Mouse (Mus musculus): ENCODE data around the gene Tmem110. TPM values are rescaled to one million over a fixed set of nuclear protein-coding genes. Genes with fewer than 3 reads are reported as not detected.

Gene Tmem110
- polyA plus RNA-seq, 1 experiment: not detected

GRCm38 (mm10) chr14:30826174-30827140 lies 1.1 kb downstream of the Tmem110 start:
- peaks cover 8% of the 10 kb centered on the region; the same call in 1 of the 2 replicates for H3K4me1 ChIP-seq (ENCODE audit: control insufficient read depth, insufficient read depth, low read length)
- H3K4me3 ChIP-seq (ENCODE audit: insufficient read depth, low read depth, low read length): peak overlapping the region; percentile 97
- no peak overlapping the region for H3K27ac ChIP-seq (ENCODE audit: insufficient read depth, low read depth, low read length)
- WGBS: 14% methylated on average over 17 of the region's 17 CpGs
- no peak for TF ChIP-seq CTCF (IDR thresholded peaks at IDR 0.05; ENCODE audit: insufficient read depth, low read depth, low read length)
- TF ChIP-seq POLR2A (IDR thresholded peaks at IDR 0.05; ENCODE audit: insufficient read depth, low read depth, low read length): no peak

- Histone ChIP-seq H3K4me1 (ENCODE audit: control insufficient read depth, insufficient read depth, low read length) (peaks cover 8% of the 10 kb centered on the region; the same call in 1 of the 2 replicates), H3K27ac (ENCODE audit: insufficient read depth, low read depth, low read length) (no peak overlapping the region), H3K4me3 (ENCODE audit: insufficient read depth, low read depth, low read length) (no peak overlapping the region)
- TF ChIP-seq POLR2A (IDR thresholded peaks at IDR 0.05; ENCODE audit: insufficient read depth, low read depth, low read length): no peak
- no peak for TF ChIP-seq CTCF (IDR thresholded peaks at IDR 0.05; ENCODE audit: insufficient read depth, low read depth, low read length)
- 75% methylated on average over 4 of the region's 4 CpGs for WGBS
Measured at GRCm38 (mm10) chr14:30827480-30827879, 2.1 kb downstream of the Tmem110 start.

GRCm38 (mm10) chr14:30828077-30828476 lies 2.7 kb downstream of the Tmem110 start:
- TF ChIP-seq POLR2A (IDR thresholded peaks at IDR 0.05; ENCODE audit: insufficient read depth, low read depth, low read length): no peak
- no peak for TF ChIP-seq CTCF (IDR thresholded peaks at IDR 0.05; ENCODE audit: insufficient read depth, low read depth, low read length)
- peaks cover 8% of the 10 kb centered on the region; the same call in 1 of the 2 replicates for H3K4me1 ChIP-seq (ENCODE audit: control insufficient read depth, insufficient read depth, low read length)
- no peak overlapping the region for H3K4me3 ChIP-seq (ENCODE audit: insufficient read depth, low read depth, low read length)
- no peak overlapping the region for H3K27ac ChIP-seq (ENCODE audit: insufficient read depth, low read depth, low read length)
- WGBS: 73% methylated on average over 4 of the region's 4 CpGs

- no peak overlapping the region; the same call in 1 of the 2 replicates for H3K27ac ChIP-seq (ENCODE audit: insufficient read depth, low read depth, low read length)
- 64% methylated on average over 11 of the region's 11 CpGs for WGBS
- H3K4me1 ChIP-seq (ENCODE audit: control insufficient read depth, insufficient read depth, low read length): peaks cover 8% of the 10 kb centered on the region; the same call in 1 of the 2 replicates
- no peak overlapping the region for H3K4me3 ChIP-seq (ENCODE audit: insufficient read depth, low read depth, low read length)
- no peak for TF ChIP-seq CTCF (IDR thresholded peaks at IDR 0.05; ENCODE audit: insufficient read depth, low read depth, low read length)
- TF ChIP-seq POLR2A (IDR thresholded peaks at IDR 0.05; ENCODE audit: insufficient read depth, low read depth, low read length): no peak
Measured at GRCm38 (mm10) chr14:30828635-30829460, 3.5 kb downstream of the Tmem110 start.

GRCm38 (mm10) chr14:30837416-30837996 lies 12.1 kb downstream of the Tmem110 start:
- WGBS: 92% methylated on average over 14 of the region's 14 CpGs
- TF ChIP-seq CTCF (IDR thresholded peaks at IDR 0.05; ENCODE audit: insufficient read depth, low read depth, low read length) (no peak), POLR2A (IDR thresholded peaks at IDR 0.05; ENCODE audit: insufficient read depth, low read depth, low read length) (no peak)
- no peak overlapping the region for H3K27ac ChIP-seq (ENCODE audit: insufficient read depth, low read depth, low read length)
- H3K4me3 ChIP-seq (ENCODE audit: insufficient read depth, low read depth, low read length): no peak overlapping the region
- H3K4me1 ChIP-seq (ENCODE audit: control insufficient read depth, insufficient read depth, low read length): peaks cover 9% of the 10 kb centered on the region

- Histone ChIP-seq H3K4me3 (ENCODE audit: insufficient read depth, low read depth, low read length) (no peak overlapping the region), H3K4me1 (ENCODE audit: control insufficient read depth, insufficient read depth, low read length) (peaks cover 14% of the 10 kb centered on the region; the same call in 1 of the 2 replicates), H3K27ac (ENCODE audit: insufficient read depth, low read depth, low read length) (peak overlapping the region; percentile 21; the same call in 1 of the 2 replicates)
- 79% methylated on average over 3 of the region's 3 CpGs for WGBS
- TF ChIP-seq CTCF (IDR thresholded peaks at IDR 0.05; ENCODE audit: insufficient read depth, low read depth, low read length) (no peak), POLR2A (IDR thresholded peaks at IDR 0.05; ENCODE audit: insufficient read depth, low read depth, low read length) (no peak)
Measured at GRCm38 (mm10) chr14:30843701-30844100, 18.3 kb downstream of the Tmem110 start.

GRCm38 (mm10) chr14:30850504-30850903 lies 25.1 kb downstream of the Tmem110 start:
- Histone ChIP-seq H3K4me1 (ENCODE audit: control insufficient read depth, insufficient read depth, low read length) (no peaks in the 10 kb centered on the region), H3K27ac (ENCODE audit: insufficient read depth, low read depth, low read length) (no peak overlapping the region), H3K4me3 (ENCODE audit: insufficient read depth, low read depth, low read length) (no peak overlapping the region)
- TF ChIP-seq CTCF (IDR thresholded peaks at IDR 0.05; ENCODE audit: insufficient read depth, low read depth, low read length): no peak
- TF ChIP-seq POLR2A (IDR thresholded peaks at IDR 0.05; ENCODE audit: insufficient read depth, low read depth, low read length): no peak
- 84% methylated on average over 5 of the region's 5 CpGs for WGBS

GRCm38 (mm10) chr14:30852325-30852724 lies 26.9 kb downstream of the Tmem110 start:
- 88% methylated on average over 5 of the region's 5 CpGs for WGBS
- no peak overlapping the region for H3K4me3 ChIP-seq (ENCODE audit: insufficient read depth, low read depth, low read length)

More at GRCm38 (mm10) chr14:30852325-30852724, 26.9 kb downstream of the Tmem110 start:
- Histone ChIP-seq H3K27ac (ENCODE audit: insufficient read depth, low read depth, low read length) (no peak overlapping the region), H3K4me1 (ENCODE audit: control insufficient read depth, insufficient read depth, low read length) (no peaks in the 10 kb centered on the region)
- no peak for TF ChIP-seq CTCF (IDR thresholded peaks at IDR 0.05; ENCODE audit: insufficient read depth, low read depth, low read length)

Data from olfactory bulb, adult 2 months (tissue).